Mouse (Mus musculus) embryo, embryonic 11 days (tissue): Measurements from ENCODE around the gene Higd1c.
"Not testable (repeated sequence)": the region's sequence is repeated elsewhere in the genome, so short reads cannot be mapped to it uniquely, and the experiment has no call there.

Experiments
- DNase-seq: peaks from one replicate; pipeline ENCODE4 v3.0.0-alpha.2; 2015

The Higd1c gene

GRCm38 (mm10) chr15:100365967-100366366, 1.6 kb downstream of the Higd1c start:
- not testable (repeated sequence) for DNase-seq

- no peak for DNase-seq
Measured at GRCm38 (mm10) chr15:100367119-100367518, 2.8 kb downstream of the Higd1c start.

- DNase-seq, result peak; percentile 75
Measured at GRCm38 (mm10) chr15:100375066-100375465, 10.7 kb downstream of the Higd1c start.

GRCm38 (mm10) chr15:100377847-100378505, 13.6 kb downstream of the Higd1c start:
- not testable (repeated sequence) for DNase-seq

- no peak for DNase-seq
Measured at GRCm38 (mm10) chr15:100379658-100380057, 15.3 kb downstream of the Higd1c start.

GRCm38 (mm10) chr15:100380104-100380503, 15.8 kb downstream of the Higd1c start:
- DNase-seq, result no peak

GRCm38 (mm10) chr15:100385705-100386104, 21.4 kb downstream of the Higd1c start:
- no peak for DNase-seq

GRCm38 (mm10) chr15:100387544-100388223, 23.3 kb downstream of the Higd1c start:
- DNase-seq, result no peak

- DNase-seq, result no peak
Measured at GRCm38 (mm10) chr15:100388224-100388835, 24.0 kb downstream of the Higd1c start.

- DNase-seq, result no peak
Measured at GRCm38 (mm10) chr15:100388886-100389285, 24.5 kb downstream of the Higd1c start.

- DNase-seq, result no peak
Measured at GRCm38 (mm10) chr15:100391066-100391465, 26.7 kb downstream of the Higd1c start.

GRCm38 (mm10) chr15:100391599-100391998, 27.3 kb downstream of the Higd1c start:
- no peak for DNase-seq

GRCm38 (mm10) chr15:100393016-100393415, 28.7 kb downstream of the Higd1c start:
- no peak for DNase-seq

- DNase-seq, result no peak
Measured at GRCm38 (mm10) chr15:100395561-100395960, 31.2 kb downstream of the Higd1c start.

- no peak for DNase-seq
Measured at GRCm38 (mm10) chr15:100400592-100401250, 36.4 kb downstream of the Higd1c start.

- DNase-seq, result no peak
Measured at GRCm38 (mm10) chr15:100401811-100402210, 37.5 kb downstream of the Higd1c start.

GRCm38 (mm10) chr15:100402347-100402746, 38.0 kb downstream of the Higd1c start:
- DNase-seq, result no peak

GRCm38 (mm10) chr15:100402798-100403197, 38.5 kb downstream of the Higd1c start:
- DNase-seq, result no peak

GRCm38 (mm10) chr15:100403318-100404000, 39.1 kb downstream of the Higd1c start:
- DNase-seq, result no peak

GRCm38 (mm10) chr15:100406088-100406487, 41.7 kb downstream of the Higd1c start:
- no peak for DNase-seq

- DNase-seq, result no peak
Measured at GRCm38 (mm10) chr15:100410918-100411672, 46.8 kb downstream of the Higd1c start.

- no peak for DNase-seq
Measured at GRCm38 (mm10) chr15:100411731-100412130, 47.4 kb downstream of the Higd1c start.
